Mouse (Mus musculus): ENCODE data around the gene Treml4.

DNA sequence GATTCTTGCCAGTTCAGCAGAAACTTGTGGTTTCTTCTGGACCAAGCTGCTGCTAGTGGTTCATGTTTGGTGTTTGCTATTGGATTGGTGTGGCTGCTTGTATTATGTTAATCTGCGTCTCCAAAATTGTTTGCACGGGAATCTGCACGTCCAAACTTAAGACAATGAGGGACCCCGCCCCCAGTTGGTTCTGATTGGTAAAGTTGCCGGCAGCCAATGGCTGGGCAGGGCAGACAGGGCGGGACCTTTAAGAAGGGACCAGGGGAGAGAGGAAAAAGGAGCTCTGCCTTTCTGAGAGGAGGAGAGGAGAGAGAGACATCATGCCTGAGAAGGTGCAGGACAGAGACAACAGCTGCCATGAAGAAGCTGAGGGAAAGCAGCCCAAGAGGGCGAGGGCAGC is 11.6 kb downstream of the Treml4 start:
- no peak for TF ChIP-seq EP300 (IDR thresholded peaks at IDR 0.05; ENCODE audit: insufficient read depth, low read depth, low read length)
- no peak for TF ChIP-seq POLR2A (IDR thresholded peaks at IDR 0.05; ENCODE audit: insufficient read depth, low read length)

All from ES-Bruce4 (cell line).